In the genomic region with DNA sequence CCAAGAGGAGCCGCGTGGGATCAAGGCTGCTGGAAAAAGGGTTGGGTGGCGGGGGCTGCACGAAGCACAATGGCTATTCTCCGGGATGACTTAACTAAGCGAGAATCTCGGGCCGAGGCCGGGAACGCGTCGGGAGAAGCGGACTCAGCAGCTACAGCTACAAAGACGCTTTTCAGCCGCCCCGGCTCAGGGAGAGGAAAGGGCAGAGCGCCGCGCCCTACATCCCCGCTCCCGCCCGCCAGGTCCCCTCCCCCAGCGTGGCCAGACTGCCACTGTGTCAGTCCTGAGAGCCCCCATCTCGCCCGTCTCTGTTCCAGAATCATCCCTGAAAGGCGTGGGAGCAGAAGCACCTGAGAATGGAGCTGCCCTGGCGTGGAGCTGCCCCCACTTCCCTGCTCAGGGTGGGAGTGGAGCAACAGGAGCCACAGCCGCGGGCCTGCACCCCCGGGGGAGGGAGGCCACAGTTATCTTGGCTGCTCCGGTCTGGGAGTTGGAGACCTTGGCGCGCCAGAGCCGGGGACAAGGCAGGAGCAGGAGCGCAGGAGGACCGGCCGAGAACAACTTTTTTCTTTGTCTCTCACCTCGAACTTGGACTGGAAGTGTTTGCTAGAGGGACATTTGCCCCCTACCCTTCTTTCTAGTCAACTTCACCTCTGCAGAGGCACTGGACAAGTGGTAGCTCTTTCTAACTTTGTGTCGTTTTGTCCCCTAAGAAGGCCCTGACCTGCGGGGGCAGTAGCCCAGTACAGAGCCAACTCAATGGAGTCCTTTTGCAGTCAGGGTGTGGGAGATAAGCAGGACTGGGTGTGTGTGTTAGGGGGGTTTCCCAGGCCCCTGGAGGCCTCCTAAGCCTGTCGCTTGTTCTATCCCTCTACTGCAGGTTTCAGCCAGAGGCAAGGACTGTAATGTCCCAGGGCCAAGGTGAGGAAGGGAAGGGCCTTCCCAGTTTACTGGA, we compare ENCODE assay signal across 8 mouse cellular contexts. TPM values are rescaled to one million over a fixed set of nuclear protein-coding genes. Genes with fewer than 3 reads are reported as not detected.
DNase-seq lines count a peak whose midpoint lies in the region; ATAC-seq lines count a peak whose summit lies in the region.

No protein-coding gene starts in this region.

- H3K4me1 ChIP-seq in embryonic facial prominence, embryonic 13.5 days, result peaks cover 42% of the 10 kb centered on the region
- H3K4me1 ChIP-seq in hindbrain, embryonic 15.5 days (replicated peaks), result peaks cover 43% of the 10 kb centered on the region
- peaks cover 43% of the 10 kb centered on the region for H3K4me1 ChIP-seq in stomach, embryonic 15.5 days

- WGBS in embryonic facial prominence, embryonic 13.5 days, result 3% methylated on average over 41 of the region's 41 CpGs
- 2% methylated on average over 41 of the region's 41 CpGs for WGBS in hindbrain, embryonic 15.5 days
- WGBS in stomach, embryonic 15.5 days, result 4% methylated on average over 40 of the region's 41 CpGs

- intact Hi-C loops in left cerebral cortex, postnatal 4 days (cut with DNase I), result no loop called here

- H3K9ac ChIP-seq in embryonic facial prominence, embryonic 13.5 days, result peak overlapping the region; percentile 53
- peak overlapping the region; percentile 32 for H3K9ac ChIP-seq in hindbrain, embryonic 15.5 days
- H3K9ac ChIP-seq in stomach, embryonic 15.5 days, result no peak overlapping the region

- peak overlapping the region; percentile 99 for H3K4me2 ChIP-seq in embryonic facial prominence, embryonic 13.5 days
- peak overlapping the region; percentile 91 for H3K4me2 ChIP-seq in hindbrain, embryonic 15.5 days
- H3K4me2 ChIP-seq in stomach, embryonic 15.5 days, result peak overlapping the region; percentile 99

- H3K36me3 ChIP-seq in embryonic facial prominence, embryonic 13.5 days, result no peaks in the 10 kb centered on the region
- H3K36me3 ChIP-seq in hindbrain, embryonic 15.5 days, result no peaks in the 10 kb centered on the region
- no peaks in the 10 kb centered on the region for H3K36me3 ChIP-seq in stomach, embryonic 15.5 days

- peak; percentile 82 for DNase-seq in ovary, postnatal 36 days (ENCODE audit: low spot score)
- DNase-seq in ovary, postnatal 10 days (ENCODE audit: low spot score), result no peak
- DNase-seq in lung, adult 18-20 months, result peak; percentile 61 to 64
- no peak for DNase-seq in thymus, postnatal 36 days
- no peak for DNase-seq in left cerebral cortex, postnatal 4 days

- H3K4me3 ChIP-seq in embryonic facial prominence, embryonic 13.5 days, result peak overlapping the region; percentile 33
- H3K4me3 ChIP-seq in hindbrain, embryonic 15.5 days, result peak overlapping the region; percentile 46
- peak overlapping the region; percentile 52 for H3K4me3 ChIP-seq in stomach, embryonic 15.5 days (replicated peaks)

- no peak overlapping the region for H3K27ac ChIP-seq in embryonic facial prominence, embryonic 13.5 days
- H3K27ac ChIP-seq in hindbrain, embryonic 15.5 days (replicated peaks), result no peak overlapping the region
- H3K27ac ChIP-seq in stomach, embryonic 15.5 days, result peak overlapping the region; percentile 31; the same call in 1 of the 2 replicates

- H3K9me3 ChIP-seq in embryonic facial prominence, embryonic 13.5 days, result no peaks in the 10 kb centered on the region
- no peaks in the 10 kb centered on the region for H3K9me3 ChIP-seq in hindbrain, embryonic 15.5 days
- no peaks in the 10 kb centered on the region for H3K9me3 ChIP-seq in stomach, embryonic 15.5 days

- no peak for ATAC-seq in embryonic facial prominence, embryonic 13.5 days (ENCODE audit: insufficient number of reproducible peaks, insufficient read depth, low FRiP score, low TSS enrichment, low read depth)
- peak; percentile 36; the same call in 1 of the 2 replicates for ATAC-seq in hindbrain, embryonic 15.5 days (ENCODE audit: low FRiP score, low read depth)
- ATAC-seq in stomach, embryonic 15.5 days (ENCODE audit: insufficient read depth, low FRiP score, low read depth), result peak; percentile 40; the same call in 1 of the 2 replicates

- peaks cover 98% of the 10 kb centered on the region for H3K27me3 ChIP-seq in embryonic facial prominence, embryonic 13.5 days
- H3K27me3 ChIP-seq in hindbrain, embryonic 15.5 days, result peaks cover 87% of the 10 kb centered on the region
- peaks cover 71% of the 10 kb centered on the region for H3K27me3 ChIP-seq in stomach, embryonic 15.5 days (replicated peaks)

RNA-seq across cellular contexts. Expression of gene Rhebl1, which starts 1.6 kb away (rescaled TPM):
- 22.9 and 23.4 TPM in 2 replicates for polyA plus RNA-seq in embryonic facial prominence, embryonic 13.5 days (2015; fragmentation: Nextera tagmentation; extraction: Ambion mirVana)
- polyA plus RNA-seq in hindbrain, embryonic 15.5 days (2015; fragmentation: Nextera tagmentation; extraction: Ambion mirVana), result 32.1 and 34.5 TPM in 2 replicates
- 8.6 and 8.8 TPM in 2 replicates for polyA plus RNA-seq in stomach, embryonic 15.5 days (2015; fragmentation: Nextera tagmentation; extraction: Ambion mirVana)
- 10 to 100 TPM; 18.3 to 18.4 TPM for total RNA-seq in left cerebral cortex, postnatal 4 days (2021)

RNA-seq across cellular contexts. Expression of gene Dhh, which starts 2.4 kb away (rescaled TPM):
- 0.52 and 0.54 TPM in 2 replicates for polyA plus RNA-seq in embryonic facial prominence, embryonic 13.5 days (2015; fragmentation: Nextera tagmentation; extraction: Ambion mirVana)
- 1.9 and 2.5 TPM in 2 replicates for polyA plus RNA-seq in hindbrain, embryonic 15.5 days (2015; fragmentation: Nextera tagmentation; extraction: Ambion mirVana)
- 0.71 and 1.0 TPM in 2 replicates for polyA plus RNA-seq in stomach, embryonic 15.5 days (2015; fragmentation: Nextera tagmentation; extraction: Ambion mirVana)
- under 1 TPM; 0.28 to 0.36 TPM for total RNA-seq in left cerebral cortex, postnatal 4 days (2021)

RNA-seq across cellular contexts. Expression of gene Lmbr1l, which starts 22.1 kb away (rescaled TPM):
- 26.8 and 27.8 TPM in 2 replicates for polyA plus RNA-seq in embryonic facial prominence, embryonic 13.5 days (2015; fragmentation: Nextera tagmentation; extraction: Ambion mirVana)
- polyA plus RNA-seq in hindbrain, embryonic 15.5 days (2015; fragmentation: Nextera tagmentation; extraction: Ambion mirVana), result 26.8 and 29.3 TPM in 2 replicates
- polyA plus RNA-seq in stomach, embryonic 15.5 days (2015; fragmentation: Nextera tagmentation; extraction: Ambion mirVana), result 14.5 TPM in 2 replicates
- 10 to 100 TPM; 31.4 to 42.2 TPM for total RNA-seq in left cerebral cortex, postnatal 4 days (2021)

RNA-seq across cellular contexts. Expression of gene Kmt2d, which starts 24.9 kb away (rescaled TPM):
- 14.4 and 15.2 TPM in 2 replicates for polyA plus RNA-seq in embryonic facial prominence, embryonic 13.5 days (2015; fragmentation: Nextera tagmentation; extraction: Ambion mirVana)
- 10.6 and 11.4 TPM in 2 replicates for polyA plus RNA-seq in hindbrain, embryonic 15.5 days (2015; fragmentation: Nextera tagmentation; extraction: Ambion mirVana)
- polyA plus RNA-seq in stomach, embryonic 15.5 days (2015; fragmentation: Nextera tagmentation; extraction: Ambion mirVana), result 10.6 and 11.6 TPM in 2 replicates
- 10 to 100 TPM; 74.2 to 74.4 TPM for total RNA-seq in left cerebral cortex, postnatal 4 days (2021)

RNA-seq across cellular contexts. Expression of gene Tuba1b, which starts 38.5 kb away (rescaled TPM):
- polyA plus RNA-seq in embryonic facial prominence, embryonic 13.5 days (2015; fragmentation: Nextera tagmentation; extraction: Ambion mirVana), result 1,422 and 1,651 TPM in 2 replicates
- polyA plus RNA-seq in hindbrain, embryonic 15.5 days (2015; fragmentation: Nextera tagmentation; extraction: Ambion mirVana), result 1,411 and 1,419 TPM in 2 replicates
- polyA plus RNA-seq in stomach, embryonic 15.5 days (2015; fragmentation: Nextera tagmentation; extraction: Ambion mirVana), result 1,197 and 1,299 TPM in 2 replicates
- 1,000 to 10,000 TPM; 1,107 to 1,135 TPM for total RNA-seq in left cerebral cortex, postnatal 4 days (2021)

Comparison
In these comparisons a context has a peak if more than half of its experiments do, and no peak if none do; other contexts are left out.
1. DNase-seq: peak in ovary, postnatal 36 days (single experiment) and lung, adult 18-20 months (2 of 2); none in ovary, postnatal 10 days (single experiment), thymus, postnatal 36 days (0 of 2) and left cerebral cortex, postnatal 4 days (single experiment).
2. Peak in every context shown above with its lines, with median percentiles within 50 percentile points of each other: H3K4me2 ChIP-seq and H3K4me3 ChIP-seq.